Mouse (Mus musculus) lung, adult 2 months (tissue): ENCODE data around the gene Eefsec.

Experiments
- CTCF ChIP-seq: fragments of 200-500 bp; IDR thresholded peaks from 2 replicates; pipeline ENCODE4 v1.5.1; 2011; ENCODE audit warnings: mild to moderate bottlenecking, low read length, control low read depth; ENCODE audit not compliant: insufficient read depth
- POLR2A ChIP-seq: fragments of 200-500 bp; IDR thresholded peaks from 2 replicates; pipeline ENCODE4 v1.6.1; 2011; ENCODE audit warnings: low read depth, mild to moderate bottlenecking, control low read depth, low read length, borderline replicate concordance; ENCODE audit errors: extremely low read depth

GRCm38 (mm10) chr6:88278141-88278540 lies 168.2 kb downstream of the Eefsec start:
- TF ChIP-seq POLR2A (no peak), CTCF (no peak)
